Mouse (Mus musculus) layer of hippocampus, adult 8-10 months (tissue): ENCODE measurements around the gene Taok2. TPM values are rescaled to one million over a fixed set of nuclear protein-coding genes. Genes with fewer than 3 reads are reported as not detected.

Experiments
- DNase-seq, 2 experiments: peaks; one replicate each; pipeline ENCODE4 v3.0.0; 2022; ENCODE audit warnings: low spot score in 2 of 2
- total RNA-seq, 4 experiments: library from RNA; stranded (reverse); gene quantifications; 2 replicates each; pipeline ENCODE4 v1.2.4; 2022

Gene Taok2
- total RNA-seq, 4 experiments from 2014 or later = 146 to 179 (median 151) TPM

GRCm38 (mm10) chr7:126831539-126831938 is 53.0 kb downstream of the Taok2 start, which contains the start of gene 4930451I11Rik:
TSS of gene 4930451I11Rik (minus strand) at chr7:126831639.
- DNase-seq = no peak

- DNase-seq = no peak
Observed at GRCm38 (mm10) chr7:126825952-126826351, 58.6 kb downstream of the Taok2 start.

GRCm38 (mm10) chr7:126825403-126825802 is 59.1 kb downstream of the Taok2 start:
- DNase-seq = no peak

GRCm38 (mm10) chr7:126823940-126824339 is 60.6 kb downstream of the Taok2 start:
- DNase-seq = no peak

- no peak for DNase-seq
Observed at GRCm38 (mm10) chr7:126823202-126823711, 61.2 kb downstream of the Taok2 start.

- no peak for DNase-seq
Observed at GRCm38 (mm10) chr7:126822741-126823140, 61.8 kb downstream of the Taok2 start.

- DNase-seq = peak in 1 of 2 experiments; percentile 76
Observed at GRCm38 (mm10) chr7:126821835-126822511, 62.5 kb downstream of the Taok2 start.

- no peak for DNase-seq
Observed at GRCm38 (mm10) chr7:126818818-126819217, 65.7 kb downstream of the Taok2 start.

GRCm38 (mm10) chr7:126817595-126817994 is 66.9 kb downstream of the Taok2 start:
- DNase-seq = no peak

GRCm38 (mm10) chr7:126816494-126816893 is 68.0 kb downstream of the Taok2 start:
- DNase-seq = no peak

GRCm38 (mm10) chr7:126815726-126816222 is 68.7 kb downstream of the Taok2 start:
- no peak for DNase-seq

Other genes with a start within 250 kb of the Taok2 start
- 10 to 100 TPM; 21.7 to 34.8 (median 33.7) TPM for gene Sgf29, start 235.4 kb downstream of the Taok2 start, total RNA-seq
- gene Sult1a1, start 208.3 kb downstream of the Taok2 start, total RNA-seq = 10 to 100 TPM in 1 of 4 experiments, 1 to 10 TPM in 3; 6.6 to 13.0 (median 8.6) TPM
- gene Bola2, start 189.3 kb downstream of the Taok2 start, total RNA-seq = 100 to 1,000 TPM in 1 of 4 experiments, 10 to 100 TPM in 3; 73.9 to 105 (median 92.5) TPM
- 10 to 100 TPM; 19.7 to 21.0 (median 20.1) TPM for gene Slx1b, start 188.9 kb downstream of the Taok2 start, total RNA-seq
- gene Coro1a, start 176.9 kb downstream of the Taok2 start, total RNA-seq = 100 to 1,000 TPM; 119 to 166 (median 141) TPM
- 100 to 1,000 TPM; 165 to 197 (median 178) TPM for gene Mapk3, start 125.1 kb downstream of the Taok2 start, total RNA-seq
- gene Gdpd3, start 118.4 kb downstream of the Taok2 start, total RNA-seq = 1 to 10 TPM; 4.4 to 7.9 (median 5.0) TPM
- 100 to 1,000 TPM; 236 to 283 (median 255) TPM for gene Ypel3, start 107.7 kb downstream of the Taok2 start, total RNA-seq
- 1 to 10 TPM in 3 of 4 experiments, under 1 TPM in 1; 0.43 to 1.5 (median 1.2) TPM for gene Tbx6, start 103.2 kb downstream of the Taok2 start, total RNA-seq
- 10 to 100 TPM; 49.5 to 55.7 (median 51.9) TPM for gene Ppp4c, start 92.2 kb downstream of the Taok2 start, total RNA-seq
- 10 to 100 TPM; 57.3 to 67.6 (median 62.6) TPM for gene Fam57b, start 87.0 kb downstream of the Taok2 start, total RNA-seq
- not detected for gene 4930451I11Rik, start 53.1 kb downstream of the Taok2 start, total RNA-seq
- gene Doc2a, start 37.3 kb downstream of the Taok2 start, total RNA-seq = 10 to 100 TPM; 17.6 to 20.0 (median 18.7) TPM
- 10 to 100 TPM; 25.6 to 44.7 (median 36.2) TPM for gene Hirip3, start 22.7 kb downstream of the Taok2 start, total RNA-seq
- gene Ino80e, start 22.3 kb downstream of the Taok2 start, total RNA-seq = 10 to 100 TPM; 46.3 to 59.5 (median 56.1) TPM
- gene Tmem219, start 38.2 kb upstream of the Taok2 start, total RNA-seq = 10 to 100 TPM; 21.8 to 34.3 (median 25.6) TPM
- gene Kctd13, start 44.2 kb upstream of the Taok2 start, total RNA-seq = 100 to 1,000 TPM; 137 to 173 (median 161) TPM
- gene Asphd1, start 64.9 kb upstream of the Taok2 start, total RNA-seq = 10 to 100 TPM; 27.2 to 41.0 (median 31.5) TPM
- gene Sez6l2, start 65.9 kb upstream of the Taok2 start, total RNA-seq = 100 to 1,000 TPM; 433 to 476 (median 455) TPM
- 100 to 1,000 TPM; 138 to 156 (median 152) TPM for gene Cdipt, start 91.2 kb upstream of the Taok2 start, total RNA-seq
- gene Cdiptos, start 91.4 kb upstream of the Taok2 start, total RNA-seq = 1 to 10 TPM in 1 of 4 experiments, not detected in 3; 1.0 TPM
- gene Mvp, start 129.9 kb upstream of the Taok2 start, total RNA-seq = 10 to 100 TPM; 10.5 to 17.2 (median 14.1) TPM
- not detected for gene Pagr1b, start 131.8 kb upstream of the Taok2 start, total RNA-seq
- gene Pagr1a, start 132.6 kb upstream of the Taok2 start, total RNA-seq = 10 to 100 TPM; 18.9 to 59.7 (median 27.8) TPM
- 10 to 100 TPM; 20.5 to 63.0 (median 52.5) TPM for gene Gm42742, start 136.4 kb upstream of the Taok2 start, total RNA-seq
- 100 to 1,000 TPM; 208 to 223 (median 215) TPM for gene Prrt2, start 136.5 kb upstream of the Taok2 start, total RNA-seq
- gene Maz, start 142.3 kb upstream of the Taok2 start, total RNA-seq = 100 to 1,000 TPM; 204 to 209 (median 206) TPM
- gene Kif22, start 157.8 kb upstream of the Taok2 start, total RNA-seq = 1 to 10 TPM; 2.5 to 9.4 (median 3.8) TPM
- not detected for gene Zg16, start 202.6 kb upstream of the Taok2 start, total RNA-seq
- gene AI467606, start 206.7 kb upstream of the Taok2 start, total RNA-seq = 1 to 10 TPM; 1.2 to 3.7 (median 2.3) TPM
- gene Qprt, start 237.5 kb upstream of the Taok2 start, total RNA-seq = 1 to 10 TPM in 1 of 4 experiments, under 1 TPM in 3; 0.22 to 1.1 (median 0.53) TPM